Mouse (Mus musculus): ENCODE data around the gene Tmem262. TPM values are rescaled to one million over a fixed set of nuclear protein-coding genes. Genes with fewer than 3 reads are reported as not detected.

Tmem262 gene
- total and polyA plus RNA-seq, 3 experiments: 0.18 TPM; not detected in 2

DNA sequence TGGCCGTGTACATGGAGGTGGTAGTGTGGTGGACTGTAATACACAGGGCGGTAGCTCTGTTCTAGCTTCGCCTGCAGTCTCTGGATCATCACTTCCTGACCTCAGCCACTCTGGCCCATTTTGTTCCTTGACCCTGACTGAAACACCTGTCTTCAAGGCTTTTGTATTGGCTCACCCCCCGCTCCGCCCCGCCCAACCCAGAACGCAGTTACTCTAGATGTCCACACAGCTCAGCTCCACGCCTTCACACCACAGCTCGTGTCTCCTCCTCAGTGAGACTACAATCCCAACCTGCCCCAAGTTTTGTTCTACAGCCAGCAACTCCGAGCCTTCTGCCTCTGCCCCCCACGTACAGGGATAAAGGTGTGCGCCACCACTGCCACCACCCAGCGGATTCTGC, 9.0 kb downstream of the Tmem262 start:
- no peaks in the 10 kb centered on the region for H3K9me3 ChIP-seq (replicated peaks; ENCODE audit: insufficient read depth, low read length)
- TF ChIP-seq NELFE (IDR thresholded peaks at IDR 0.05; ENCODE audit: low read depth, low read length) (no peak), TAL1 (IDR thresholded peaks at IDR 0.05; ENCODE audit: low read length) (no peak), POLR2AphosphoS5 (IDR thresholded peaks at IDR 0.05; ENCODE audit: borderline replicate concordance, low read depth, low read length) (no peak), SMC3 (IDR thresholded peaks at IDR 0.05; ENCODE audit: low read depth, low read length) (no peak), ELF1 (IDR thresholded peaks at IDR 0.05; ENCODE audit: low read depth, low read length) (no peak), ZNF384 (IDR thresholded peaks at IDR 0.05; ENCODE audit: low read depth, low read length) (no peak), KAT2A (conservative IDR thresholded peaks at IDR 0.05; ENCODE audit: low read depth, low read length) (no peak), TCF12 (IDR thresholded peaks at IDR 0.05; ENCODE audit: low read depth, low read length) (no peak), MEF2A (IDR thresholded peaks at IDR 0.05; ENCODE audit: extremely low read depth, insufficient replicate concordance, low read depth, low read length, poor library complexity, severe bottlenecking) (no peak), BHLHE40 (IDR thresholded peaks at IDR 0.05; ENCODE audit: borderline replicate concordance, low read depth, low read length) (no peak), ZKSCAN1 (IDR thresholded peaks at IDR 0.05; ENCODE audit: low read depth, low read length) (no peak)
- H3K27me3 ChIP-seq (ENCODE audit: control insufficient read depth in 1 of 2, insufficient read depth in 2 of 2, low read length in 2 of 2): no peaks in the 10 kb centered on the region
- no peak for DNase-seq (ENCODE audit: low read depth, low spot score)
- no peak overlapping the region for H3K9ac ChIP-seq (ENCODE audit: control insufficient read depth, low read depth, low read length, poor library complexity, severe bottlenecking)
- peaks cover 0 to 24% of the 10 kb centered on the region in 2 experiments for H3K36me3 ChIP-seq (ENCODE audit: control insufficient read depth in 1 of 2, insufficient read depth in 2 of 2, low read length in 2 of 2)
- peaks cover 30% of the 10 kb centered on the region for H3K79me2 ChIP-seq (ENCODE audit: control insufficient read depth, insufficient read depth, low read length, poor library complexity)
- no peak overlapping the region for H3K27ac ChIP-seq (ENCODE audit: control insufficient read depth, low read depth, low read length)
- H3K4me1 ChIP-seq (ENCODE audit: control insufficient read depth in 1 of 2, insufficient read depth in 2 of 2, low read length in 2 of 2): peaks cover 0 to 2% of the 10 kb centered on the region in 2 experiments; a peak in 2 of 4 replicates
- H3K4me3 ChIP-seq (ENCODE audit: control insufficient read depth in 1 of 2, insufficient read depth in 1 of 2, low read depth in 2 of 2, low read length in 2 of 2): no peak overlapping the region

- Histone ChIP-seq H3K9ac (ENCODE audit: control insufficient read depth, low read depth, low read length, poor library complexity, severe bottlenecking) (no peak within 1 kb of the TSS), H3K36me3 (ENCODE audit: control insufficient read depth in 1 of 2, insufficient read depth in 2 of 2, low read length in 2 of 2) (peaks cover 0 to 15% of the 10 kb centered on the region in 2 experiments; a peak in 2 of 4 replicates), H3K27ac (ENCODE audit: control insufficient read depth, low read depth, low read length) (no peak within 1 kb of the TSS), H3K4me3 (ENCODE audit: control insufficient read depth in 1 of 2, insufficient read depth in 1 of 2, low read depth in 2 of 2, low read length in 2 of 2) (no peak within 1 kb of the TSS), H3K27me3 (ENCODE audit: control insufficient read depth in 1 of 2, insufficient read depth in 2 of 2, low read length in 2 of 2) (no peaks in the 10 kb centered on the region), H3K79me2 (ENCODE audit: control insufficient read depth, insufficient read depth, low read length, poor library complexity) (peaks cover 1% of the 10 kb centered on the region; the same call in 1 of the 2 replicates), H3K4me1 (ENCODE audit: control insufficient read depth in 1 of 2, insufficient read depth in 2 of 2, low read length in 2 of 2) (no peaks in the 10 kb centered on the region), H3K9me3 (replicated peaks; ENCODE audit: insufficient read depth, low read length) (no peaks in the 10 kb centered on the region)
- DNase-seq (ENCODE audit: low read depth, low spot score): no peak
- no peak for TF ChIP-seq USF2 (IDR thresholded peaks at IDR 0.05; ENCODE audit: borderline replicate concordance in 1 of 2, insufficient read depth in 1 of 2, low read depth in 1 of 2, low read length in 2 of 2)
- TF ChIP-seq GATA1 (IDR thresholded peaks at IDR 0.05; ENCODE audit: low read depth, low read length): no peak
- TF ChIP-seq ETS1 (IDR thresholded peaks at IDR 0.05; ENCODE audit: low read depth, low read length): no peak
- TF ChIP-seq CTCF (IDR thresholded peaks at IDR 0.05 in 2 of 3, conservative IDR thresholded peaks at IDR 0.05 in 1 of 3; ENCODE audit: control insufficient read depth in 1 of 3, insufficient read depth in 1 of 3, low read depth in 2 of 3, low read length in 3 of 3, poor library complexity in 1 of 3, severe bottlenecking in 1 of 3): no peak
- TF ChIP-seq MAFK (IDR thresholded peaks at IDR 0.05; ENCODE audit: borderline replicate concordance, low read depth, low read length): no peak
- TF ChIP-seq TCF12 (IDR thresholded peaks at IDR 0.05; ENCODE audit: low read depth, low read length): no peak
Observed at GRCm38 (mm10) chr19:6094119-6094518, 14.3 kb downstream of the Tmem262 start, which contains the start of gene AC131692.1. Gene AC131692.1, plus strand, starts transcription at chr19:6094419.

Measured in MEL (cell line).